Mouse (Mus musculus) midbrain, postnatal 0 days (tissue): ENCODE data around the gene Tmem41a. TPM values are rescaled to one million over a fixed set of nuclear protein-coding genes. Genes with fewer than 3 reads are reported as not detected.
"Not testable (repeated sequence)": the region's sequence is repeated elsewhere in the genome, so short reads cannot be mapped to it uniquely, and the experiment has no call there.

Source experiments
- ATAC-seq: fragments of 200-750 bp; cut with Nextera tagmentation; 2 replicates; pipeline ENCODE4 v1.8.0; 2017; ENCODE audit warnings: moderate number of reproducible peaks, mild to moderate bottlenecking, moderate TSS enrichment, moderate library complexity; ENCODE audit not compliant: low FRiP score
- DNase-seq: peaks from one replicate; pipeline ENCODE4 v3.0.0-alpha.2; 2015; ENCODE audit warnings: low spot score
- H3K27ac ChIP-seq: fragments of 300-500 bp; sonication (generic); 2 replicates; pipeline ENCODE4 v1.5.1; 2014; ENCODE audit warnings: low read depth, mild to moderate bottlenecking, low read length, mixed read lengths
- H3K27me3 ChIP-seq: fragments of 300-500 bp; sonication (generic); 2 replicates; pipeline ENCODE4 v1.6.1; 2014; ENCODE audit warnings: low read length, control low read depth, mixed read lengths; ENCODE audit not compliant: insufficient read depth
- H3K36me3 ChIP-seq: fragments of 300-500 bp; sonication (generic); 2 replicates; pipeline ENCODE4 v1.6.1; 2014; ENCODE audit warnings: low read length, control low read depth, mixed read lengths; ENCODE audit not compliant: insufficient read depth
- H3K4me1 ChIP-seq: fragments of 300-500 bp; sonication (generic); 2 replicates; pipeline ENCODE4 v1.6.1; 2014; ENCODE audit warnings: mild to moderate bottlenecking, control low read depth, antibody characterized with exemption, low read length, mixed read lengths; ENCODE audit not compliant: insufficient read depth
- H3K4me2 ChIP-seq: fragments of 300-500 bp; sonication (generic); 2 replicates; pipeline ENCODE4 v1.6.1; 2014; ENCODE audit warnings: low read depth, mild to moderate bottlenecking, low read length, mixed read lengths; ENCODE audit not compliant: poor library complexity, severe bottlenecking
- H3K4me3 ChIP-seq: fragments of 300-500 bp; sonication (generic); 2 replicates; pipeline ENCODE4 v1.5.1; 2014; ENCODE audit warnings: low read depth, mild to moderate bottlenecking, low read length, moderate library complexity
- H3K9ac ChIP-seq: fragments of 300-500 bp; sonication (generic); replicated peaks from 2 replicates; pipeline ENCODE4 v1.6.1; 2014; ENCODE audit warnings: mild to moderate bottlenecking, low read length, moderate library complexity, mixed read lengths; ENCODE audit not compliant: poor library complexity, severe bottlenecking
- H3K9me3 ChIP-seq: fragments of 300-500 bp; sonication (generic); 2 replicates; pipeline ENCODE4 v1.6.1; 2016; ENCODE audit warnings: low read length, control low read depth
- CTCF ChIP-seq: IDR thresholded peaks from 2 replicates; pipeline ENCODE4 v1.5.1; 2016; ENCODE audit warnings: antibody characterized with exemption, mild to moderate bottlenecking
- WGBS: fragments of 180-500 bp; shearing (Covaris S2); extraction: QIAGEN DNeasy Blood & Tissue Kit; methylation state at CpG from one replicate; pipeline ENCODE4 v1.1.7; 2014; 5-methylcytosine and 5-hydroxymethylcytosine counted together
- polyA plus RNA-seq: library from polyadenylated mRNA; unstranded; fragments of >200 nt; fragmentation: Nextera tagmentation; extraction: Ambion mirVana; gene quantifications from 2 replicates; pipeline ENCODE4 v1.2.1, GENCODE M21; 2015
- total RNA-seq: library from RNA; depleted of rRNA; stranded (reverse); fragments of >200 nt; gene quantifications from 2 replicates; pipeline ENCODE4 v1.2.3, GENCODE M21; 2014; rRNA removed

Gene Tmem41a
- total RNA-seq (28.5 and 28.7 TPM in 2 replicates), polyA plus RNA-seq (49.8 and 52.0 TPM in 2 replicates)

DNA sequence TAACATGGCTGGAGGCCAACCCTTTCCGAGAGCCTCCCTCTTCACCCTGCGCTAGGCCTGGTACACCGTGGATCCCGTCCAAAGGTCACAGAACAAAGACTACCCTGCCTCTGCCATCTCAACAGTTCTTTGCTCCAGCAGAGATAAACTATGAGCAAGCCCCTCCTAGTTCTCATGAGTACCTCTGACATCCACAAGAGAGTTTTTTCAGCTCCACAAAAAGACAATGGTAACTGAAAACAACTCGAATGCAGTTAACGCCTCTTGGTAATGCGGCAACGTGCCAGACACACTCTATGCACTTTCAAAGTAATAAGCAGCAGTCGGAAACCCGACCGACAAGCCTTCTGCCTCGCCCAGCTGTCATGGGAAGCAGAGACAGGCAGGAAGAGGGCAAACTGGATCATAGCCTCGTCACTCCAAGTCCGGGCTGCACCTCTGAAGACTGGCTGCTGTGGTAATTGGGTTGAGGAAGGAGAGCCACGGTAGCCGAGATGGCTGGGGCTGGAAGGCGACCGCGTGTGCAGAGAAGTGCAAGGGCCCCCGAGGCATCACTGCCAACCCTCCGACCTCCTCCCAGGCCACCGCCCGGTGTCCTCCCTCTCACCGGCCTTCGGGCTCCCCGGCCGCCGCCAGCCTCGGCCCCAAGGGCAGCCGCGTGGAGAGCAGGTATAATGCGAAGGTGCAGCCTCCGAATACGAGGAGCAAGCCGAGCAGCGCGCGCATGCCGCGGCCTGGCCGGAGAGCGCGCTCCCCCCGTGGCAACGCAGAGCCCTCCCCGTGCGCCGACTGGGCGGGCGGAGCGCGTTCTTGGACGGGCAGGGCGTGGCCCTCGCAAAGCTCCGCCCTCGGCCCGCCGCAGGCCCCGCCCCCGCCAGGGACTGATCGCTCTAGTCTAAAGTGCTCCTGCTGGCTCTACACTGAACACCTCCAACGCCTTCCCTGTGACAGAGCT, at the start of gene Tmem41a:
Gene Tmem41a (minus strand): TSS at position 792 of the 955 bp plus-strand sequence.
- DNase-seq, result peak; percentile 89
- no peaks in the 10 kb centered on the region for H3K9me3 ChIP-seq
- H3K27ac ChIP-seq, result peak within 1 kb of the TSS; percentile 83
- no peaks in the 10 kb centered on the region for H3K36me3 ChIP-seq
- no peak for TF ChIP-seq CTCF
- peak within 1 kb of the TSS; percentile 87 for H3K4me2 ChIP-seq
- H3K4me1 ChIP-seq, result peaks cover 10% of the 10 kb centered on the region; the same call in 1 of the 2 replicates
- under 1% methylated on average over 61 of the region's 63 CpGs for WGBS
- no peaks in the 10 kb centered on the region for H3K27me3 ChIP-seq
- peak within 1 kb of the TSS; percentile 87 for H3K9ac ChIP-seq
- peak within 1 kb of the TSS; percentile 72 for H3K4me3 ChIP-seq
- peak; percentile 98 for ATAC-seq

- no peak for TF ChIP-seq CTCF
- WGBS, result 72% methylated on average over 4 of the region's 4 CpGs
Measured at GRCm38 (mm10) chr16:21996402-21996801, 49.0 kb upstream of the Tmem41a start.

GRCm38 (mm10) chr16:21995304-21995703, 48.0 kb upstream of the Tmem41a start, which contains the start of gene Liph:
Liph (minus strand) TSS chr16:21995663.
- no peaks in the 10 kb centered on the region for H3K4me1 ChIP-seq
- H3K4me3 ChIP-seq, result peak within 1 kb of the TSS; percentile 27
- no peaks in the 10 kb centered on the region for H3K27me3 ChIP-seq
- no peak for ATAC-seq
- H3K4me2 ChIP-seq, result peak within 1 kb of the TSS; percentile 51
- DNase-seq, result peak; percentile 11
- WGBS, result 11% methylated on average over 16 of the region's 16 CpGs
- H3K36me3 ChIP-seq, result no peaks in the 10 kb centered on the region
- H3K27ac ChIP-seq, result no peak within 1 kb of the TSS
- H3K9ac ChIP-seq, result no peak within 1 kb of the TSS
- H3K9me3 ChIP-seq, result no peaks in the 10 kb centered on the region
- TF ChIP-seq CTCF, result no peak

More at GRCm38 (mm10) chr16:21996402-21996801, 49.0 kb upstream of the Tmem41a start:
- Histone ChIP-seq H3K4me1 (no peaks in the 10 kb centered on the region), H3K4me2 (no peak overlapping the region), H3K9ac (no peak overlapping the region), H3K36me3 (no peaks in the 10 kb centered on the region), H3K4me3 (no peak overlapping the region), H3K9me3 (no peaks in the 10 kb centered on the region), H3K27me3 (no peaks in the 10 kb centered on the region), H3K27ac (no peak overlapping the region)
- no peak for ATAC-seq
- DNase-seq, result no peak

DNA sequence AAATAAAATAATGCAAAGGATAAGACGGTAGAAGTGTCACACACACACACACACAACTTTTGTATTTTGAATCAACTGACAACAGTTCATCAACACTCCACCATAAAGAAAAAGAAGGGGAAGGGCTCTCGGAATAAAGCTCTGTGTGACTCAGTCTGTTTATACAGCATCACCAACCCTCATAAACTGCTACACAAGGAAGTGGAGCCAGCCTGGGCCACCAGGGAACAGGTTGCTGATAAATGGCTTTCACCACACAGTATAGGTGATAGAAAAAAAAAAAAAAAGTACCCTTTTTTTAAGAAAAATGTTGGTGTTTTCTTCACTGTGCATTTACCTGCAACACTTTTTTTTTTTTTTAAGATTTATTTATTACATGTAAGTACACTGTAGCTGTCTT, 44.4 kb upstream of the Tmem41a start:
- no peak for DNase-seq
- Histone ChIP-seq H3K9ac (no peak overlapping the region), H3K27ac (no peak overlapping the region), H3K4me2 (no peak overlapping the region), H3K9me3 (no peaks in the 10 kb centered on the region), H3K27me3 (no peaks in the 10 kb centered on the region), H3K36me3 (no peaks in the 10 kb centered on the region), H3K4me3 (no peak overlapping the region), H3K4me1 (no peaks in the 10 kb centered on the region)
- ATAC-seq, result no peak
- no peak for TF ChIP-seq CTCF
- WGBS, result 89% methylated on average over 2 of the region's 2 CpGs

- not testable (repeated sequence) for DNase-seq, H3K36me3 ChIP-seq, H3K4me3 ChIP-seq, H3K27ac ChIP-seq, H3K4me2 ChIP-seq, H3K9ac ChIP-seq, ATAC-seq, H3K4me1 ChIP-seq, H3K9me3 ChIP-seq, H3K27me3 ChIP-seq
Measured at GRCm38 (mm10) chr16:21990893-21991292, 43.5 kb upstream of the Tmem41a start.

GRCm38 (mm10) chr16:21987956-21988355, 40.6 kb upstream of the Tmem41a start:
- no peaks in the 10 kb centered on the region for H3K4me1 ChIP-seq
- 82% methylated on average over 5 of the region's 5 CpGs for WGBS
- H3K27ac ChIP-seq, result no peak overlapping the region
- no peaks in the 10 kb centered on the region for H3K9me3 ChIP-seq
- no peaks in the 10 kb centered on the region for H3K27me3 ChIP-seq
- H3K9ac ChIP-seq, result no peak overlapping the region
- no peak for TF ChIP-seq CTCF
- DNase-seq (no peak), ATAC-seq (no peak)
- no peak overlapping the region for H3K4me2 ChIP-seq
- H3K36me3 ChIP-seq, result no peaks in the 10 kb centered on the region
- H3K4me3 ChIP-seq, result no peak overlapping the region
